Mouse (Mus musculus): ENCODE data around the gene Ccnjl.

DNA sequence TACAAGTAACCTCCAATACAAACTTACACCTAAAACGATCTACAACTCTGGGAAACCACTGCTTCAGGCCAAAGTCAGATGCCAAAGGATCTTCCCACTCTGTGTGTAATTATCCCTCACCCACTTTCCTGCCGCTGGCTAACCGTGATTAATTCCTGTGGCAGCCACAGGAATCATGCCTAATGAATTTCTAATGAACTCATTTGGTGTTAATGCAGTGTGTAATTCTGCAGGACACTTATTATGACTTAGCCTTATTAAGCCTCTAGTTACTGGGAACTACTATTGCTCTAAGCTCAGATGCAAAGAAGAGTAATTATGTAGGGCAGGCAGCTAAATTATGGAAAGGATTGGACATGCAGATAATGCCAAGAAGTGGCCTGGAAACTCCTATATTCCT lies 79.9 kb downstream of the Ccnjl start:
- no peak for TF ChIP-seq CTCF (IDR thresholded peaks at IDR 0.05)
- TF ChIP-seq EP300 (IDR thresholded peaks at IDR 0.05; ENCODE audit: insufficient read depth, low read depth, low read length) = no peak
- no peak for TF ChIP-seq POLR2A (IDR thresholded peaks at IDR 0.05; ENCODE audit: insufficient read depth, low read depth, low read length)
